Mouse (Mus musculus) olfactory bulb, adult 2 months (tissue): ENCODE data around the gene Gatad2b. TPM values are rescaled to one million over a fixed set of nuclear protein-coding genes. Genes with fewer than 3 reads are reported as not detected.
A peak's percentile ranks its signal among the peaks of the same experiment; 100 is the strongest.

Source experiments
- H3K27ac ChIP-seq: fragments of 200-500 bp; 2 replicates; pipeline ENCODE4 v1.5.1; 2012; ENCODE audit warnings: low read depth, low read length; ENCODE audit not compliant: insufficient read depth
- H3K4me1 ChIP-seq: fragments of 200-500 bp; 2 replicates; pipeline ENCODE4 v1.6.1; 2012; ENCODE audit warnings: low read length; ENCODE audit not compliant: control insufficient read depth, insufficient read depth
- H3K4me3 ChIP-seq: fragments of 200-500 bp; 2 replicates; pipeline ENCODE4 v1.5.1; 2012; ENCODE audit warnings: mild to moderate bottlenecking, low read depth, low read length, moderate library complexity; ENCODE audit not compliant: insufficient read depth
- CTCF ChIP-seq: fragments of 200-500 bp; IDR thresholded peaks from 2 replicates; pipeline ENCODE4 v1.5.1; 2012; ENCODE audit warnings: low read depth, mild to moderate bottlenecking, low read length, moderate library complexity; ENCODE audit not compliant: insufficient read depth
- POLR2A ChIP-seq: fragments of 200-500 bp; IDR thresholded peaks from 2 replicates; pipeline ENCODE4 v1.6.1; 2012; ENCODE audit warnings: mild to moderate bottlenecking, low read depth, low read length, moderate library complexity; ENCODE audit not compliant: insufficient read depth
- WGBS: fragments of 180-500 bp; shearing (Covaris S2); methylation state at CpG from one replicate; pipeline ENCODE4 v1.1.7; 2018; 5-methylcytosine and 5-hydroxymethylcytosine counted together
- polyA plus RNA-seq: library from polyadenylated mRNA; stranded (reverse); fragments of >200 nt; gene quantifications from 2 replicates; pipeline ENCODE4 v1.2.4, GENCODE M21; 2012; ENCODE audit warnings: low replicate concordance; ENCODE audit not compliant: missing spikeins, insufficient read depth, insufficient read length

The Gatad2b gene
- polyA plus RNA-seq, 1 experiment: not detected

GRCm38 (mm10) chr3:90293352-90294063 lies 530 bp downstream of the Gatad2b start:
- peak overlapping the region; percentile 97 for H3K4me3 ChIP-seq
- H3K4me1 ChIP-seq: no peaks in the 10 kb centered on the region
- WGBS: under 1% methylated on average over 51 of the region's 68 CpGs
- H3K27ac ChIP-seq: peak overlapping the region; percentile 80; the same call in 1 of the 2 replicates
- TF ChIP-seq POLR2A (no peak), CTCF (no peak)

GRCm38 (mm10) chr3:90294064-90294440 lies 1.1 kb downstream of the Gatad2b start:
- WGBS: 2% methylated on average over 11 of the region's 11 CpGs
- peak overlapping the region; percentile 97 for H3K4me3 ChIP-seq
- H3K27ac ChIP-seq: 0 out of 2 replicates have a peak overlapping the region, but pooled peaks have one; percentile 54
- no peaks in the 10 kb centered on the region for H3K4me1 ChIP-seq
- no peak for TF ChIP-seq POLR2A
- no peak for TF ChIP-seq CTCF

GRCm38 (mm10) chr3:90294651-90295050 lies 1.7 kb downstream of the Gatad2b start:
- TF ChIP-seq POLR2A (no peak), CTCF (no peak)
- WGBS: 38% methylated on average over 2 of the region's 2 CpGs
- Histone ChIP-seq H3K4me1 (no peaks in the 10 kb centered on the region), H3K27ac (no peak overlapping the region), H3K4me3 (no peak overlapping the region)

- Histone ChIP-seq H3K27ac (no peak overlapping the region), H3K4me3 (no peak overlapping the region), H3K4me1 (0 out of 2 replicates have a peak, but pooled peaks cover 2% of the 10 kb centered on the region)
- TF ChIP-seq CTCF: no peak
- no peak for TF ChIP-seq POLR2A
- 70% methylated on average over 3 of the region's 3 CpGs for WGBS
These were observed 12.8 kb downstream of the Gatad2b start for GRCm38 (mm10) chr3:90305801-90306200.

- 0 out of 2 replicates have a peak, but pooled peaks cover 2% of the 10 kb centered on the region for H3K4me1 ChIP-seq
- TF ChIP-seq POLR2A (no peak), CTCF (no peak)
- H3K27ac ChIP-seq: no peak overlapping the region
- no peak overlapping the region for H3K4me3 ChIP-seq
These were observed 16.6 kb downstream of the Gatad2b start for GRCm38 (mm10) chr3:90309589-90309988.

GRCm38 (mm10) chr3:90313367-90313766 lies 20.4 kb downstream of the Gatad2b start:
- TF ChIP-seq CTCF (no peak), POLR2A (no peak)
- no peak overlapping the region for H3K4me3 ChIP-seq
- H3K4me1 ChIP-seq: no peaks in the 10 kb centered on the region
- no peak overlapping the region for H3K27ac ChIP-seq

GRCm38 (mm10) chr3:90314241-90314640 lies 21.3 kb downstream of the Gatad2b start:
- TF ChIP-seq CTCF (no peak), POLR2A (no peak)
- no peak overlapping the region for H3K4me3 ChIP-seq
- H3K4me1 ChIP-seq: no peaks in the 10 kb centered on the region

GRCm38 (mm10) chr3:90322289-90322688 lies 29.3 kb downstream of the Gatad2b start:
- no peak for TF ChIP-seq POLR2A
- no peak for TF ChIP-seq CTCF
- H3K4me3 ChIP-seq: no peak overlapping the region
- H3K27ac ChIP-seq: no peak overlapping the region
- no peaks in the 10 kb centered on the region; the same call in 1 of the 2 replicates for H3K4me1 ChIP-seq
- WGBS: 8% methylated on average over 6 of the region's 6 CpGs

More at GRCm38 (mm10) chr3:90314241-90314640, 21.3 kb downstream of the Gatad2b start:
- H3K27ac ChIP-seq: no peak overlapping the region

- no peak overlapping the region for H3K27ac ChIP-seq
- WGBS: 2% methylated on average over 5 of the region's 5 CpGs
- TF ChIP-seq CTCF (no peak), POLR2A (no peak)
- H3K4me3 ChIP-seq: no peak overlapping the region
- no peaks in the 10 kb centered on the region; the same call in 1 of the 2 replicates for H3K4me1 ChIP-seq
These were observed 30.1 kb downstream of the Gatad2b start for GRCm38 (mm10) chr3:90323119-90323518.

- Histone ChIP-seq H3K4me1 (peaks cover under 1% of the 10 kb centered on the region; the same call in 1 of the 2 replicates), H3K27ac (no peak overlapping the region), H3K4me3 (no peak overlapping the region)
- TF ChIP-seq POLR2A: no peak
- TF ChIP-seq CTCF: no peak
- 83% methylated on average over 5 of the region's 5 CpGs for WGBS
These were observed 39.5 kb downstream of the Gatad2b start for GRCm38 (mm10) chr3:90332485-90332884.
